Mouse (Mus musculus): ENCODE measurements around the gene Hectd1. TPM values are rescaled to one million over a fixed set of nuclear protein-coding genes. Genes with fewer than 3 reads are reported as not detected.

Gene Hectd1
- polyA plus RNA-seq, 1 experiment = 12.8 TPM

DNA sequence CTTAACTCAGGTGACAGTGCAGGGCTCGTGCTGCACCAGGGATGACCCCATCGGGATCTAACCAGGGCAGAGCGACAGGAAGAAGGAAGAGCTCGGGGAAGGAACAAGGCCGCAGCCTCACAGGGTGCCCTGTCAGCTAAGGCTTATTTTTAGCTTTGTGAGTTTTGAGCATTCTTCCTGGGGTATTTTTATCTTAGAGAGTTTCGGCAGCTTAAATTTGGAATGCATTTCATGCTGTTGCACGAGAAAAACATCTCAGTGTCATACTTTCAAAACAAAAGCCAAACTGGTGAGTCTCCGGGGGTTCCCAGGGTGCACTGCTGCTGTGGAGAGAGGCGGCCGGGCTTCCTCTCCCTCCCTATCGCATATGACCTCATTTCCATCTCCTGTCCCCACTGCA, 100.3 kb downstream of the Hectd1 start:
- Histone ChIP-seq H3K4me3 (ENCODE audit: extremely low read depth, insufficient read depth, insufficient read length) (no peak overlapping the region), H3K36me3 (ENCODE audit: control insufficient read depth, insufficient read depth, low read length) (peaks cover 4% of the 10 kb centered on the region; the same call in 1 of the 2 replicates), H3K4me1 (ENCODE audit: control insufficient read depth, insufficient read depth, insufficient read length) (no peaks in the 10 kb centered on the region), H3K27ac (ENCODE audit: insufficient read depth, low read length) (peak overlapping the region; percentile 33; the same call in 1 of the 2 replicates), H3K27me3 (ENCODE audit: control insufficient read depth, insufficient read depth, low read length) (no peaks in the 10 kb centered on the region)
- DNase-seq (ENCODE audit: low read depth in 1 of 2, low spot score in 2 of 2) = no peak
- 54% methylated on average over 11 of the region's 11 CpGs for WGBS
- TF ChIP-seq POLR2A (IDR thresholded peaks at IDR 0.05; ENCODE audit: low read depth, low read length) = no peak
- TF ChIP-seq CTCF (IDR thresholded peaks at IDR 0.05; ENCODE audit: extremely low read depth, insufficient read depth, insufficient read length, insufficient replicate concordance) = no peak

DNA sequence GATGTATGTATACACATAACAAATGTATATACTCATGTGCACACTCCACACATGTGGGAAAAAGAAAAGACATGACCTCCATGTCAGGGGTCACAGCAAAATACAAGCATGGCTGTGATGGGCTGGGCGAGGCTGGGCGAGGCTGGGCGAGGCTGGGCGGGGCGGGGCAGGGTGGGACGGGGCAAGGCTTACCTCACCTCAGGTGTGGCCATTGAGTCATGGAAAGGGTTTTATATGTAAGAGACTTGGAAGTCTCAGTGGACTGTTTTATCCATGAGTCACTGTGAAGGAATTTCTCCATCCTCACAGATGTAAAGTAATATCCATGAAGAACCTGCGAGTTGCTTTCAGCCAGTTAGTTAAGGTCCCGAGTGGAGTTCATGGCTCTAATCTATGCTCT, 107.5 kb downstream of the Hectd1 start:
- no peak overlapping the region for H3K4me3 ChIP-seq (ENCODE audit: extremely low read depth, insufficient read depth, insufficient read length)
- no peak overlapping the region for H3K27ac ChIP-seq (ENCODE audit: insufficient read depth, low read length)
- TF ChIP-seq CTCF (IDR thresholded peaks at IDR 0.05; ENCODE audit: extremely low read depth, insufficient read depth, insufficient read length, insufficient replicate concordance) = no peak
- TF ChIP-seq POLR2A (IDR thresholded peaks at IDR 0.05; ENCODE audit: low read depth, low read length) = no peak
- 93% methylated on average over 8 of the region's 8 CpGs for WGBS
- H3K27me3 ChIP-seq (ENCODE audit: control insufficient read depth, insufficient read depth, low read length) = no peaks in the 10 kb centered on the region
- no peak for DNase-seq (ENCODE audit: low read depth in 1 of 2, low spot score in 2 of 2)
- H3K4me1 ChIP-seq (ENCODE audit: control insufficient read depth, insufficient read depth, insufficient read length) = no peaks in the 10 kb centered on the region
- H3K36me3 ChIP-seq (ENCODE audit: control insufficient read depth, insufficient read depth, low read length) = peaks cover 16% of the 10 kb centered on the region

DNA sequence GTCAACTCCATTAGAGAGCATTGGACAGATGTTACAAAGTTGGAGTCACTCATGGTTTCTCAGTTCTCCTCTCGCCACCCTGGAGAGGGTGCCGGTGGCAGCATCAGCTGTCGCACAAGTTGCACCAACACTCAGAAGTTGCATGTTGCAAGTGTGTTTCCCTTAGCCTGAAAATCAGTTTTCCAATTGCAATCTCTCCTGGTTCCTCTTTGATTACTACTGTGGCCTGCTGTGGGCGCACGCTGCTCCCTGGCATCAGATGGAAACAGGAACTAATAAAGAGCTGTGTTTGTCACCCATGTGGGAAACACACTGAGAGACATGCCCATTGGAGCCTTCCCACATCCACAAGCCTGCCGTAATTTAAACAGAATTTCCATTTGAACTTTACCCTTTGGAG, 110.7 kb downstream of the Hectd1 start:
- WGBS = 83% methylated on average over 6 of the region's 6 CpGs
- no peak overlapping the region for H3K4me3 ChIP-seq (ENCODE audit: extremely low read depth, insufficient read depth, insufficient read length)
- no peak for DNase-seq (ENCODE audit: low read depth in 1 of 2, low spot score in 2 of 2)
- TF ChIP-seq CTCF (IDR thresholded peaks at IDR 0.05; ENCODE audit: extremely low read depth, insufficient read depth, insufficient read length, insufficient replicate concordance) = no peak
- no peak for TF ChIP-seq POLR2A (IDR thresholded peaks at IDR 0.05; ENCODE audit: low read depth, low read length)
- no peaks in the 10 kb centered on the region for H3K27me3 ChIP-seq (ENCODE audit: control insufficient read depth, insufficient read depth, low read length)
- H3K36me3 ChIP-seq (ENCODE audit: control insufficient read depth, insufficient read depth, low read length) = peaks cover 12% of the 10 kb centered on the region
- H3K27ac ChIP-seq (ENCODE audit: insufficient read depth, low read length) = no peak overlapping the region
- no peaks in the 10 kb centered on the region for H3K4me1 ChIP-seq (ENCODE audit: control insufficient read depth, insufficient read depth, insufficient read length)

DNA sequence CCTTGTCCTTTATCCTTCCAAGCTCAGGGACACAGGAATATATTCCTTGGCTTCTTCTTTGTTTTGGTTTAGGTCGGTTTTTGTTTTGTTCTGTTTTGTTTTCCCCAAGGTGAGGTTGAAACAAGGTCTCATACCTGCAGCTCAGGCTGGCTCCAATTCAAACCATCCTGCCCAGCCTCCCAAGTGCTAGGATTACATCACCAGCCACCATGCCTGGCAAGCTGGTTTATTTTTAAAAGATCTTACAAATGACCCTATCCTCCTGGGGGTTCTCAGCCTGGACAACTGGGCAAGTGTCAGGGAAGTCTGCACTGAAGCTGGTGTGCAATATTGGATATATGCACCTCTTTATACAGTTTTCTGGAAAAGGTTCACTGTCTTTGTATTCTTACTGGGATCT, 116.7 kb downstream of the Hectd1 start:
- WGBS = 89% methylated on average over 1 of the region's 1 CpGs
- no peak for DNase-seq (ENCODE audit: low read depth in 1 of 2, low spot score in 2 of 2)

DNA sequence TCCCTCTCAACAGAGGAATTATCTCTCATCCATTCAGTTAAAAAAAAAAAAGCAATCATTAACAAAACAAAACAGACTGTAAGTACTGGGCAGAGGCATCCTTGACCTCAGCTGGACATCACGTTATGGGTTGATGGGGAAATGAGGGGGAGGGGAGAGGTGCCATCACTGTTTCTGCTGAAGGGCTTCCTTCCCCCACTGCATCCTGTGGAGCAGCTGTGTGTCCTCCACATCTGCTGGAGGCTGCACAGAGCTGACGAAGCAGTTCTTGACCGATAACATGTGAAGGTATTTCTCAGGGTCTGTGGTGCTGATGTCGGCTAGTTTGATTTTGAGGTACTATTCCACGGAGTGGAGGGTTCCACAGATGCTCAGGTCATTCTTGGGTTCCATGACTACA, 119.2 kb downstream of the Hectd1 start:
- H3K27ac ChIP-seq (ENCODE audit: insufficient read depth, low read length) = no peak overlapping the region
- 48% methylated on average over 5 of the region's 5 CpGs for WGBS
- no peak for TF ChIP-seq POLR2A (IDR thresholded peaks at IDR 0.05; ENCODE audit: low read depth, low read length)
- TF ChIP-seq CTCF (IDR thresholded peaks at IDR 0.05; ENCODE audit: extremely low read depth, insufficient read depth, insufficient read length, insufficient replicate concordance) = no peak
- no peaks in the 10 kb centered on the region for H3K4me1 ChIP-seq (ENCODE audit: control insufficient read depth, insufficient read depth, insufficient read length)
- H3K4me3 ChIP-seq (ENCODE audit: extremely low read depth, insufficient read depth, insufficient read length) = no peak overlapping the region
- no peak for DNase-seq (ENCODE audit: low read depth in 1 of 2, low spot score in 2 of 2)
- H3K27me3 ChIP-seq (ENCODE audit: control insufficient read depth, insufficient read depth, low read length) = no peaks in the 10 kb centered on the region
- no peaks in the 10 kb centered on the region for H3K36me3 ChIP-seq (ENCODE audit: control insufficient read depth, insufficient read depth, low read length)

More for the DNA sequence above, 116.7 kb downstream of the Hectd1 start:
- no peaks in the 10 kb centered on the region for H3K27me3 ChIP-seq (ENCODE audit: control insufficient read depth, insufficient read depth, low read length)
- H3K4me1 ChIP-seq (ENCODE audit: control insufficient read depth, insufficient read depth, insufficient read length) = no peaks in the 10 kb centered on the region
- no peak for TF ChIP-seq POLR2A (IDR thresholded peaks at IDR 0.05; ENCODE audit: low read depth, low read length)
- no peak for TF ChIP-seq CTCF (IDR thresholded peaks at IDR 0.05; ENCODE audit: extremely low read depth, insufficient read depth, insufficient read length, insufficient replicate concordance)
- no peak overlapping the region for H3K4me3 ChIP-seq (ENCODE audit: extremely low read depth, insufficient read depth, insufficient read length)
- no peaks in the 10 kb centered on the region for H3K36me3 ChIP-seq (ENCODE audit: control insufficient read depth, insufficient read depth, low read length)
- H3K27ac ChIP-seq (ENCODE audit: insufficient read depth, low read length) = no peak overlapping the region

DNA sequence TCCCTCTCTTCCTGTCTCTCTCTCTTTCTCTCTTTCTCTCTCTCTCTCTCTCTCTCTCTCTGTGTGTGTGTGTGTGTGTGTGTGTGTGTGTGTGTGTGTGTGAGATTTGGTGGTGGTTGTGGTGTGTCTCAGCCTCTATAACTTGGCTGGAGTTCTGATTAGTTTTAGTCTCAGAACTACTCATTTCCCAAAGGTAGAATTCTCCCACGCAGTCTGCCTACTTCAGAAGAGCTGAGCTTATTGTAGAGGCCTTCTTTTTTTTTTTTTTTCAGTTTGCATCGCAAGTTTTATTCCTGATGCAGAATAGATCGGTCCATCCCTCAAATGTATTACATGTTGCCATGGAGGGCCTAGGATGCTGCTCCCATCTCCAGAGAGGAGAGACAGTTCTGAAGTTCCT, 119.6 kb downstream of the Hectd1 start:
- Histone ChIP-seq H3K4me3 (ENCODE audit: extremely low read depth, insufficient read depth, insufficient read length) (no peak overlapping the region), H3K36me3 (ENCODE audit: control insufficient read depth, insufficient read depth, low read length) (no peaks in the 10 kb centered on the region), H3K27me3 (ENCODE audit: control insufficient read depth, insufficient read depth, low read length) (no peaks in the 10 kb centered on the region), H3K27ac (ENCODE audit: insufficient read depth, low read length) (no peak overlapping the region), H3K4me1 (ENCODE audit: control insufficient read depth, insufficient read depth, insufficient read length) (no peaks in the 10 kb centered on the region)
- no peak for DNase-seq (ENCODE audit: low read depth in 1 of 2, low spot score in 2 of 2)
- WGBS = 88% methylated on average over 3 of the region's 3 CpGs
- no peak for TF ChIP-seq POLR2A (IDR thresholded peaks at IDR 0.05; ENCODE audit: low read depth, low read length)
- TF ChIP-seq CTCF (IDR thresholded peaks at IDR 0.05; ENCODE audit: extremely low read depth, insufficient read depth, insufficient read length, insufficient replicate concordance) = no peak

DNA sequence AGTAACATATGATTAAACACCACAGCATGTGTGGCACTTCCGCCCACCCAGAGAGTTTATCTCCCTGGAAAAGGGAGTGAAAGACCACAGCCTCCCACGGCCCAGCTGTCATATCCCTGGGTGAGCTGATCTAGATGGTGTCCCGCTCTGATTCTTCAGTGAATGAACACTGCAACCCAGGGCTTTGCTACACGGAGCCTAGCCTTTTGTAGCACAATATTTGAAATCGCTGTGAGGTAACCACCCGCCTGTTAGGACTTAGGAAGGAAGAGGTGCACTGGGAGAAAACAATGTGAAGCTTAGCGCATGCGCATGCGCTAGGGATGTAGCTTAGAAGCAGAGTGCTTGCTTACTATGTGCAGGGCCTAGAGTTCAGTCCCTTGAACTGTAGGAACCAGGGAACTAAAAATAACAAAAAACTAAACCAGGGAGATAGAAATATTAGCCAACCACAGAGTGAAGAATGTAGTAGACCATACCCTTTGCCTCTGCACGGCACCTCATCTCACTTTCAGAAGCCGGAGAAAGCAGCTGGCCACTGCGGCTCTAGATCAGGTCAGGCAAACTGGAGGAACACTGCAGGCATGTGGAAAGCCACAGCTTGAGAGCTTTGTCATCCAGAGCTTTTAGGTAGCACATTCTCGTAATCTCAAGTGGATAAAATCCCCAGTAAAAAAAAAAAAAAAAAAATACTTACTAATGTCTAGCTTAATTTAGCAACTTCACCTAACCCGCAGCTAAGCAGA, 120.2 kb downstream of the Hectd1 start:
- Histone ChIP-seq H3K36me3 (ENCODE audit: control insufficient read depth, insufficient read depth, low read length) (no peaks in the 10 kb centered on the region), H3K27ac (ENCODE audit: insufficient read depth, low read length) (no peak overlapping the region), H3K4me3 (ENCODE audit: extremely low read depth, insufficient read depth, insufficient read length) (no peak overlapping the region), H3K27me3 (ENCODE audit: control insufficient read depth, insufficient read depth, low read length) (no peaks in the 10 kb centered on the region), H3K4me1 (ENCODE audit: control insufficient read depth, insufficient read depth, insufficient read length) (no peaks in the 10 kb centered on the region)
- WGBS = 75% methylated on average over 14 of the region's 14 CpGs
- DNase-seq (ENCODE audit: low read depth in 1 of 2, low spot score in 2 of 2) = no peak
- no peak for TF ChIP-seq POLR2A (IDR thresholded peaks at IDR 0.05; ENCODE audit: low read depth, low read length)
- TF ChIP-seq CTCF (IDR thresholded peaks at IDR 0.05; ENCODE audit: extremely low read depth, insufficient read depth, insufficient read length, insufficient replicate concordance) = no peak

Measured in spleen, adult 2 months (tissue).